17 mouse cellular contexts compared by ENCODE assay signal in the genomic region with DNA sequence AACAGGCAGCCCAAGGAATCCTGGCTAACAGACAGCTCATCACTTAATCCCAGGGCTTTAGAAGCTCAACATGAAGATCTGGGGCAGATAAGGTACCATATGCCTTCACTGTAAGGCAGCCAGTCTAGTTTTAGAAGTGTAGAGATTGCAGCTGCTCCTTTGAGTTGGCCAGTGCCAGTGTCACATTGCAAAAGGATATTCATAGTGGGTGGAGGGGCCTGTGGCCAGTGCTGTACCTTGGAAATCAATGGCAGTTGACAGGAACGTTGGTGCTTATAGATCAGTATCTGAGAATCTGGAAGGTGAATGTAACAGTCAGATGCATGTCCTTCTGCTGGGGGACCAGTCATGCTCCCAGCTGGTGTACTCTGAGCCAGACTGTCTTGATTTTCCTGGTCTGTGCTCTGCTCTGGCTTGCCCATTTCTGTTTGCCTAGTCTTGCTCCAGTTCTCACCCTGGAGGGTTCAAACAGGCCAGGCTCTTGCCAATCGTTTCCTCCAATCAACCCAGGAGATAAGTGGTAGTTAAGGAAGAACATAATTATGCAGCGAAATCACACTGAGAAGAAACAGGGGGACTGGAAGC. TPM values are rescaled to one million over a fixed set of nuclear protein-coding genes. Genes with fewer than 3 reads are reported as not detected.
DNase-seq lines count a peak whose midpoint lies in the region; TF ChIP-seq lines count a peak whose summit lies in the region.
"Had no signal": no experiment of that assay in that cellular context is flagged by ENCODE, and none has a peak within 500 bp of the region (broad histone marks: within the 10 kb centered on the region; RNA-seq: fewer than 3 reads in every experiment).

No protein-coding gene starts in this region.

- peak overlapping the region; percentile 79 for H3K27ac ChIP-seq in gastrocnemius, adult 2 months
- H3K27ac ChIP-seq: embryonic facial prominence, embryonic 13.5 days; kidney, postnatal 0 days; stomach, postnatal 0 days had no signal

- no peak for TF ChIP-seq CTCF in gastrocnemius, adult 2 months (IDR thresholded peaks at IDR 0.05)

- H3K4me3 ChIP-seq in gastrocnemius, adult 2 months = no peak overlapping the region
- H3K4me3 ChIP-seq: embryonic facial prominence, embryonic 13.5 days had no signal

- DNase-seq in gastrocnemius, adult 2 months = peak; percentile 52
- no peak for DNase-seq in gastrocnemius, postnatal 36 days
- peak; percentile 26 for DNase-seq in thymus, postnatal 0 days (ENCODE audit: low spot score)
- DNase-seq in thymus, postnatal 4 days = no peak
- peak; percentile 40 for DNase-seq in MEL-GATA-1-ER (ENCODE audit: extremely low read depth, low read depth)
- DNase-seq in retina, postnatal 7 days (ENCODE audit: low read depth, low spot score) = peak; percentile 34
- DNase-seq in natural killer cell, adult 2 months (ENCODE audit: low spot score in 2 of 2) = no peak
- DNase-seq: cerebellum, adult 9-11 months; gastrocnemius, postnatal 14 days; kidney, adult 18-20 months; liver; right cerebral cortex, postnatal 4 days had no signal

- intact Hi-C loops in gastrocnemius, adult 2 months (cut with DNase I) = no loop called here
- intact Hi-C loops in gastrocnemius, postnatal 36 days (cut with DNase I) = no loop called here

RNA-seq across cellular contexts. Expression of gene Spcs2, which starts 41.3 kb away (rescaled TPM):
- total RNA-seq in gastrocnemius, adult 2 months (2021) = 10 to 100 TPM; 76.7 to 79.4 TPM
- total RNA-seq in gastrocnemius, postnatal 36 days (2021) = 10 to 100 TPM; 67.1 to 75.1 TPM
- polyA plus RNA-seq in thymus, postnatal 0 days (2015; fragmentation: Nextera tagmentation; extraction: Ambion mirVana) = 491 and 521 TPM in 2 replicates

RNA-seq across cellular contexts. Expression of gene Xrra1, which starts 45.6 kb away (rescaled TPM):
- total RNA-seq in gastrocnemius, adult 2 months (2021) = under 1 TPM; 0.11 to 0.59 TPM
- total RNA-seq in gastrocnemius, postnatal 36 days (2021) = under 1 TPM in 1 of 2 experiments, not detected in 1; 0.33 TPM
- polyA plus RNA-seq in thymus, postnatal 0 days (2015; fragmentation: Nextera tagmentation; extraction: Ambion mirVana) = 9.4 and 13.8 TPM in 2 replicates
- total RNA-seq: hematopoietic stem cell, adult 5-6 weeks had no signal
- polyA plus RNA-seq: liver, embryonic 16.5 days had no signal

Comparison
In these comparisons a context has a peak if more than half of its experiments do, and no peak if none do; other contexts are left out.
1. DNase-seq: peak in gastrocnemius, adult 2 months (single experiment), thymus, postnatal 0 days (single experiment), MEL-GATA-1-ER (single experiment) and retina, postnatal 7 days (single experiment); none in gastrocnemius, postnatal 36 days (0 of 2), thymus, postnatal 4 days (single experiment) and natural killer cell, adult 2 months (0 of 2).